Mouse (Mus musculus): ENCODE measurements around the gene Zfp455. TPM values are rescaled to one million over a fixed set of nuclear protein-coding genes. Genes with fewer than 3 reads are reported as not detected.
"Not testable (repeated sequence)": the region's sequence is repeated elsewhere in the genome, so short reads cannot be mapped to it uniquely, and the experiment has no call there.

The Zfp455 gene
- 1.9 and 2.6 TPM in 2 replicates for polyA plus RNA-seq (2015; fragmentation: Nextera tagmentation; extraction: Ambion mirVana)

DNA sequence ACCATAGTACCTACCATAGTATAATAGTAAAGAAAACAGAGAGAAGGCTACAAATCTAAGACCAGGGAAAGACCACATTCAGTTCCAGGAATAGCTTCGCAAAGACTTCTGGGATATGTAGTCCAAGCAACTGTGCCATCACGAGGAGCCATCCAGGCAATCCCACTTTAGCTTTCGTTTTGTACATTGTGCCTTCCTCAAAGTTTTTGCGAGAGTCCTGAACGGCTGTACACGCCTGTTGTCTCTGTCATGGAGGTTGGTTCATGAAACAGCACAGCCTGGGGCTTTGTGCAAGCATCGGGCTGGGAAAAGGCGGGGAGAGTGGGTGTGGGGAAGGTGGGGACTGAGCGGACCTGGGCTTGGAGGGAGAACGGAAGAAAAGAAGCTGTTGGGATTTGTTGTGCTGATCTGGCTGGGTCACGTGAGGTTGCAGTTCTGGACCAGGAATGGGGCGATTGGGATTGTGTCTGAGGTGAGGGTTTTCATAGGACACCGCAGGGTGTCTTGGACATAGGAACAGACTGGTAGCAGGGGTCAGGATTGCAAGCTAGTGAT is at the start of gene Zfp455:
TSS of gene Zfp455 (plus strand) at position 167 of the 555 bp plus-strand sequence.
- 3% methylated on average over 13 of the region's 13 CpGs for WGBS
- Histone ChIP-seq H3K4me3 (replicated peaks; ENCODE audit: low read depth, low read length) (peak within 1 kb of the TSS; percentile 65), H3K4me2 (ENCODE audit: low read length) (peak within 1 kb of the TSS; percentile 68), H3K27ac (no peak within 1 kb of the TSS; the same call in 1 of the 2 replicates), H3K4me1 (replicated peaks; ENCODE audit: insufficient read depth, low read length) (no peaks in the 10 kb centered on the region; the same call in 1 of the 2 replicates), H3K9me3 (replicated peaks; ENCODE audit: low read length) (no peaks in the 10 kb centered on the region), H3K9ac (ENCODE audit: low read depth, low read length) (peak within 1 kb of the TSS; percentile 67), H3K27me3 (ENCODE audit: insufficient read depth, low read length) (no peaks in the 10 kb centered on the region), H3K36me3 (ENCODE audit: insufficient read depth, low read length) (no peaks in the 10 kb centered on the region)
- peak; percentile 93 for ATAC-seq (replicated peaks; ENCODE audit: low FRiP score, low read depth)
- peak; percentile 92 for DNase-seq (ENCODE audit: low spot score)
- no peak for TF ChIP-seq CTCF (IDR thresholded peaks at IDR 0.05; ENCODE audit: low read depth)

- not testable (repeated sequence) for H3K36me3 ChIP-seq (ENCODE audit: insufficient read depth, low read length); H3K9me3 ChIP-seq (replicated peaks; ENCODE audit: low read length); H3K4me2 ChIP-seq (ENCODE audit: low read length); H3K4me1 ChIP-seq (replicated peaks; ENCODE audit: insufficient read depth, low read length); ATAC-seq (replicated peaks; ENCODE audit: low FRiP score, low read depth); H3K27ac ChIP-seq; H3K27me3 ChIP-seq (ENCODE audit: insufficient read depth, low read length); H3K9ac ChIP-seq (ENCODE audit: low read depth, low read length); H3K4me3 ChIP-seq (replicated peaks; ENCODE audit: low read depth, low read length); DNase-seq (ENCODE audit: low spot score)
- WGBS = 55% methylated on average over 4 of the region's 4 CpGs
- TF ChIP-seq CTCF (IDR thresholded peaks at IDR 0.05; ENCODE audit: low read depth) = 0 out of 2 replicates have a peak, but pooled peaks have one; percentile 4
Observed at GRCm38 (mm10) chr13:67166122-67166521, 28.2 kb upstream of the Zfp455 start.

DNA sequence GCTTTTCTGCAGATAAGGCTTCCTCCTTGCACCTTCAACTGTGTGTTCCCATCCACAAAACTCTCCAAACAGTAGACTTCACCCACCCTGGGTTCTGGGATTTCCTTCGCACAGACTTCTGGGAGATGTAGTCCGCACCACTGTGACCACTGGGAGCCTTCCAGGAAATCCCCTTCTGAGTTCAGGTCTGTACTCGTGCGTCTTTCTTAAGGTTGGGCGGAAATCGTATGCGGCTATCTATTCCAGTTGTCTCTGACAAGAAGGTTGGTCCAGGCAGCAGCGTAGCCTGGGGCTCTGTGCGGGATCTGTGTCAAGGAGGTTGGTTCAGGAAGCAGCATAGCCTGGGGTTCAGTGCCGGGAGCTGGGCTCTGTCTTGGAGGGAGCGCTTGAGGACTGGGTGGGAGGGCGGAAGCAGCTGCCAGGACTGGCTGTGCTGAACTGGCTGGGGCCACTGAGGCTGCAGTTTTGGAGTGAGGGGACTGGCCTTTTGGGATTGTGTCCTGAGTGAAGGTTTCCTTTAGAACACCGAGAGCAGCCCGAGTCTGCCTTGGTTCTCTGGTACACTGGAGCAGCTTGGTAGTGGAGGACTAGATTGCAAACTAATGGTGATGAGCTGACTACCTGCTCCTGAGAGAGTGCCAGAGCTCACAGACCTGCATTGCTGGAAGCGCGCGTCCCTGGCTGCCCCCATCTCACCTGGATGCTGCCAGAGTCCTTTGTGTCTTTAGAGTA is 21.1 kb upstream of the Zfp455 start, which contains the start of gene Rsl1:
TSS of gene Rsl1 (plus strand) at position 192 of the 732 bp plus-strand sequence.
- H3K27me3 ChIP-seq (ENCODE audit: insufficient read depth, low read length); H3K9me3 ChIP-seq (replicated peaks; ENCODE audit: low read length); H3K4me1 ChIP-seq (replicated peaks; ENCODE audit: insufficient read depth, low read length); H3K36me3 ChIP-seq (ENCODE audit: insufficient read depth, low read length): not testable (repeated sequence)
- ATAC-seq (replicated peaks; ENCODE audit: low FRiP score, low read depth) (peak; percentile 95), DNase-seq (ENCODE audit: low spot score) (peak; percentile 81)
- TF ChIP-seq CTCF (IDR thresholded peaks at IDR 0.05; ENCODE audit: low read depth) = 0 out of 2 replicates have a peak, but pooled peaks have one; percentile 5
- peak within 1 kb of the TSS; percentile 52 for H3K4me3 ChIP-seq (replicated peaks; ENCODE audit: low read depth, low read length)
- H3K9ac ChIP-seq (ENCODE audit: low read depth, low read length) = peak within 1 kb of the TSS; percentile 58
- under 1% methylated on average over 17 of the region's 17 CpGs for WGBS
- peak within 1 kb of the TSS; percentile 64; the same call in 1 of the 2 replicates for H3K27ac ChIP-seq
- peak within 1 kb of the TSS; percentile 62 for H3K4me2 ChIP-seq (ENCODE audit: low read length)

- 22% methylated on average over 5 of the region's 5 CpGs for WGBS
- ATAC-seq (replicated peaks; ENCODE audit: low FRiP score, low read depth) (peak; percentile 11; the same call in 1 of the 2 replicates), DNase-seq (ENCODE audit: low spot score) (peak; percentile 78)
- H3K27ac ChIP-seq = no peak overlapping the region
- H3K27me3 ChIP-seq (ENCODE audit: insufficient read depth, low read length) = no peaks in the 10 kb centered on the region
- 0 out of 2 replicates have a peak, but pooled peaks cover 4% of the 10 kb centered on the region for H3K4me1 ChIP-seq (replicated peaks; ENCODE audit: insufficient read depth, low read length)
- H3K4me3 ChIP-seq (replicated peaks; ENCODE audit: low read depth, low read length) = peak overlapping the region; percentile 52
- H3K4me2 ChIP-seq (ENCODE audit: low read length) = peak overlapping the region; percentile 62
- H3K9me3 ChIP-seq (replicated peaks; ENCODE audit: low read length) = no peaks in the 10 kb centered on the region
- peak overlapping the region; percentile 58; the same call in 1 of the 2 replicates for H3K9ac ChIP-seq (ENCODE audit: low read depth, low read length)
- H3K36me3 ChIP-seq (ENCODE audit: insufficient read depth, low read length) = no peaks in the 10 kb centered on the region
- no peak for TF ChIP-seq CTCF (IDR thresholded peaks at IDR 0.05; ENCODE audit: low read depth)
Observed at GRCm38 (mm10) chr13:67173723-67174055, 20.6 kb upstream of the Zfp455 start.

- DNase-seq (ENCODE audit: low spot score) = no peak
- Histone ChIP-seq H3K9ac (ENCODE audit: low read depth, low read length) (no peak overlapping the region), H3K36me3 (ENCODE audit: insufficient read depth, low read length) (no peaks in the 10 kb centered on the region), H3K27me3 (ENCODE audit: insufficient read depth, low read length) (no peaks in the 10 kb centered on the region), H3K4me2 (ENCODE audit: low read length) (no peak overlapping the region), H3K27ac (no peak overlapping the region), H3K4me3 (replicated peaks; ENCODE audit: low read depth, low read length) (no peak overlapping the region), H3K9me3 (replicated peaks; ENCODE audit: low read length) (no peaks in the 10 kb centered on the region), H3K4me1 (replicated peaks; ENCODE audit: insufficient read depth, low read length) (no peaks in the 10 kb centered on the region)
- WGBS = 79% methylated on average over 3 of the region's 3 CpGs
- ATAC-seq (replicated peaks; ENCODE audit: low FRiP score, low read depth) = no peak
- TF ChIP-seq CTCF (IDR thresholded peaks at IDR 0.05; ENCODE audit: low read depth) = no peak
Observed at GRCm38 (mm10) chr13:67201656-67202055, 7.3 kb downstream of the Zfp455 start.

GRCm38 (mm10) chr13:67214015-67214607 is 19.8 kb downstream of the Zfp455 start:
- Histone ChIP-seq H3K9ac (ENCODE audit: low read depth, low read length) (no peak overlapping the region), H3K4me2 (ENCODE audit: low read length) (no peak overlapping the region), H3K27ac (no peak overlapping the region), H3K4me1 (replicated peaks; ENCODE audit: insufficient read depth, low read length) (no peaks in the 10 kb centered on the region), H3K4me3 (replicated peaks; ENCODE audit: low read depth, low read length) (no peak overlapping the region), H3K9me3 (replicated peaks; ENCODE audit: low read length) (no peaks in the 10 kb centered on the region), H3K27me3 (ENCODE audit: insufficient read depth, low read length) (no peaks in the 10 kb centered on the region), H3K36me3 (ENCODE audit: insufficient read depth, low read length) (no peaks in the 10 kb centered on the region)
- ATAC-seq (replicated peaks; ENCODE audit: low FRiP score, low read depth) (peak; percentile 46), DNase-seq (ENCODE audit: low spot score) (peak; percentile 49)
- WGBS = 52% methylated on average over 4 of the region's 4 CpGs
- TF ChIP-seq CTCF (IDR thresholded peaks at IDR 0.05; ENCODE audit: low read depth) = peak; percentile 45

Other genes with a start within 250 kb of the Zfp455 start
- 2.7 and 2.9 TPM in 2 replicates for gene Zfp712, start 133.3 kb upstream of the Zfp455 start, polyA plus RNA-seq (2015; fragmentation: Nextera tagmentation; extraction: Ambion mirVana)
- 6.0 and 6.4 TPM in 2 replicates for gene Zfp708, start 96.5 kb upstream of the Zfp455 start, polyA plus RNA-seq (2015; fragmentation: Nextera tagmentation; extraction: Ambion mirVana)
- 2.5 and 3.1 TPM in 2 replicates for gene Gm28557, start 85.9 kb upstream of the Zfp455 start, polyA plus RNA-seq (2015; fragmentation: Nextera tagmentation; extraction: Ambion mirVana)
- gene Rslcan18, start 78.2 kb upstream of the Zfp455 start, polyA plus RNA-seq (2015; fragmentation: Nextera tagmentation; extraction: Ambion mirVana) = 0.05 and 0.10 TPM in 2 replicates
- 1.9 and 2.2 TPM in 2 replicates for gene Zfp759, start 72.8 kb upstream of the Zfp455 start, polyA plus RNA-seq (2015; fragmentation: Nextera tagmentation; extraction: Ambion mirVana)
- 7.1 and 7.3 TPM in 2 replicates for gene Rsl1, start 21.3 kb upstream of the Zfp455 start, polyA plus RNA-seq (2015; fragmentation: Nextera tagmentation; extraction: Ambion mirVana)
- 1.8 and 1.9 TPM in 2 replicates for gene Zfp458, start 84.0 kb downstream of the Zfp455 start, polyA plus RNA-seq (2015; fragmentation: Nextera tagmentation; extraction: Ambion mirVana)
- gene Zfp457, start 112.0 kb downstream of the Zfp455 start, polyA plus RNA-seq (2015; fragmentation: Nextera tagmentation; extraction: Ambion mirVana) = 1.1 and 1.2 TPM in 2 replicates
- 2.2 and 2.4 TPM in 2 replicates for gene Zfp595, start 138.1 kb downstream of the Zfp455 start, polyA plus RNA-seq (2015; fragmentation: Nextera tagmentation; extraction: Ambion mirVana)
- 0.36 and 0.37 TPM in 2 replicates for gene Gm28044, start 166.0 kb downstream of the Zfp455 start, polyA plus RNA-seq (2015; fragmentation: Nextera tagmentation; extraction: Ambion mirVana)
- 1.1 and 1.3 TPM in 2 replicates for gene Zfp953, start 166.1 kb downstream of the Zfp455 start, polyA plus RNA-seq (2015; fragmentation: Nextera tagmentation; extraction: Ambion mirVana)
- gene Gm28041, start 181.2 kb downstream of the Zfp455 start, polyA plus RNA-seq (2015; fragmentation: Nextera tagmentation; extraction: Ambion mirVana) = 0.20 and 0.23 TPM in 2 replicates
- gene Zfp456, start 181.3 kb downstream of the Zfp455 start, polyA plus RNA-seq (2015; fragmentation: Nextera tagmentation; extraction: Ambion mirVana) = 1.6 and 1.9 TPM in 2 replicates
- 5.4 and 7.8 TPM in 2 replicates for gene Zfp429, start 205.3 kb downstream of the Zfp455 start, polyA plus RNA-seq (2015; fragmentation: Nextera tagmentation; extraction: Ambion mirVana)
- 1.1 and 1.4 TPM in 2 replicates for gene Zfp459, start 226.9 kb downstream of the Zfp455 start, polyA plus RNA-seq (2015; fragmentation: Nextera tagmentation; extraction: Ambion mirVana)

All from kidney, postnatal 0 days (tissue).